Mouse (Mus musculus) cortical plate, adult 2 months (tissue): ENCODE results near the gene Exoc2.

Source experiments
- CTCF ChIP-seq: fragments of 200-500 bp; IDR thresholded peaks from 2 replicates; pipeline ENCODE4 v1.5.1; 2011; ENCODE audit warnings: mild to moderate bottlenecking, control low read depth, low read length; ENCODE audit not compliant: insufficient read depth; ENCODE audit errors: extremely low read depth
- POLR2A ChIP-seq: fragments of 200-500 bp; IDR thresholded peaks from 2 replicates; pipeline ENCODE4 v1.6.1; 2011; ENCODE audit warnings: mild to moderate bottlenecking, low read length, control low read depth; ENCODE audit not compliant: insufficient read depth; ENCODE audit errors: extremely low read depth

DNA sequence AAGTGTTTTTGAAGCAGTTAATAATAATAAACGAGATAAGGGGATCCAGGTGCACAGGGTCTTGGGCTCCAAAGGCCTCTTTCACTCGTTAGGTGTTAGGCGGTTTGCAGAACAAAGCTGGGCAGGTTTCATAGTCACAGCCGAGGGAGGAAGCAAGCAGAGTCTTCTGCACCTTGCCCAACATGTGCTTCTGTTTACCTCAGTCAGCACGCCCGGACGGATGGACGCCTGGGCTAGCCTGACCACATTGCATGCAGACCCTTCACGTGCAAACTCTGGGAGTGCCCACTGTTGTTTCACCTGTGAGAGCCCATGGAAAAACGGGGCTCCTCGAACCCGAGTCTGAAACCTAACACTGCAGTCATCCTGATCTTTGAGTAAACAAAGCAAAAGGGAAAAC lies 30.6 kb upstream of the Exoc2 start:
- no peak for TF ChIP-seq POLR2A
- no peak for TF ChIP-seq CTCF
